1 mouse cellular context compared by ENCODE assay signal in the genomic region with DNA sequence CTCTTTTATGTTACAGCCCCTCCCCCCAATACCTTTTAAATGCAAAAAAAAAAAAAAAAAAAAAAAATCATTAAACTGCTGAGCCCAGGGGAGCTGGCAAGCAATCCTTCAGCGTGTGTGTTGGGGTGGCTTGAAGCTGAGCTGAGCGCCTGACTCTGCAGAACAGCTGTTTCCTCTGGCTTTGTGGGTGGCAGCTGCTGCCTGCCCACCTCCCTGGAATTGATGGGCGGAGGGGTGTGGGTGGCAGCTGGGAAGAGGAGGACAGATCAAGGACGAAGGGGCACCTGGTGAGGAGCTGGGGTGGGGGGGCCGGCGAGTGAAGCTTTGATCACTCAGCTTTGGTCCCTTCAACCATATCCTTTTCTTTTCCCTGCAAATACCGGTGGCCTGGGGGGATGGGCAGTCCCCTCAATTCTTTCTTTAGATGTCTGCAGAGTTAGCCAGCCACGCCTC.
TF ChIP-seq lines count a peak whose summit lies in the region.

No protein-coding gene starts in this region.

TF ChIP-seq in CH12.LX, 34 proteins besides CTCF, POLR2A, EP300 and RAD21 (continued from another document):
- peak; percentile 84 for TF ChIP-seq ZNF384 (IDR thresholded peaks at IDR 0.05; ENCODE audit: low read depth, low read length)
